Mouse (Mus musculus): ENCODE data around the gene Nfkbid. TPM values are rescaled to one million over a fixed set of nuclear protein-coding genes. Genes with fewer than 3 reads are reported as not detected.
A peak's percentile ranks its signal among the peaks of the same experiment; 100 is the strongest.

Gene Nfkbid
- total and polyA plus RNA-seq, 3 experiments, result 144 to 197 (median 161) TPM

- no peaks in the 10 kb centered on the region for H3K4me1 ChIP-seq (ENCODE audit: control insufficient read depth in 1 of 2, insufficient read depth in 2 of 2)
- H3K9me3 ChIP-seq (replicated peaks; ENCODE audit: low read length), result peaks cover 38% of the 10 kb centered on the region
- no peak for DNase-seq (ENCODE audit: extremely low read depth)
- no peak overlapping the region for H3K4me2 ChIP-seq (ENCODE audit: insufficient read depth, low read depth, poor library complexity, severe bottlenecking)
- no peaks in the 10 kb centered on the region for H3K79me2 ChIP-seq (replicated peaks; ENCODE audit: control insufficient read depth, extremely low read depth, insufficient read depth, poor library complexity, severe bottlenecking)
- H3K27ac ChIP-seq (ENCODE audit: insufficient read depth, low read depth), result no peak overlapping the region
- peaks cover 64% of the 10 kb centered on the region for H3K27me3 ChIP-seq (replicated peaks)
- no peak overlapping the region for H3K4me3 ChIP-seq (replicated peaks in 1 of 3; ENCODE audit: low read depth in 2 of 3, low read length in 2 of 3, poor library complexity in 1 of 3)
- no peaks in the 10 kb centered on the region for H3K36me3 ChIP-seq (replicated peaks in 1 of 2; ENCODE audit: control insufficient read depth in 1 of 2, insufficient read depth in 1 of 2, low read length in 1 of 2)
- no peak overlapping the region for H3K9ac ChIP-seq (ENCODE audit: insufficient read depth, low read depth)
- no peak for TF ChIP-seq CTCF (conservative IDR thresholded peaks at IDR 0.05 in 1 of 2, IDR thresholded peaks at IDR 0.05 in 1 of 2; ENCODE audit: low read depth in 2 of 2, low read length in 2 of 2)
- TF ChIP-seq POLR2AphosphoS2 (IDR thresholded peaks at IDR 0.05; ENCODE audit: low read depth, low read length), result no peak
- TF ChIP-seq MAX (IDR thresholded peaks at IDR 0.05; ENCODE audit: low read length), result no peak
- TF ChIP-seq RAD21 (IDR thresholded peaks at IDR 0.05; ENCODE audit: low read depth, low read length), result no peak
- TF ChIP-seq CHD2 (IDR thresholded peaks at IDR 0.05; ENCODE audit: low read length), result no peak
- in situ Hi-C loops (cut with MboI; ENCODE audit: low pct_ligation_motif_present, low pct_unique_long_range_greater_than_20kb, low sequenced_read_pairs) (loop anchor here (10.0 kb wide), 1 partner anchor 50 kb away; the partner anchor contains the start of gene Prodh2), dilution Hi-C loops (cut with MboI; ENCODE audit: extremely low pct_ligation_motif_present, extremely low pct_unique_long_range_greater_than_20kb, low sequenced_read_pairs) (no loop called here)
Measured at GRCm38 (mm10) chr7:30444154-30444970, 22.8 kb downstream of the Nfkbid start.

DNA sequence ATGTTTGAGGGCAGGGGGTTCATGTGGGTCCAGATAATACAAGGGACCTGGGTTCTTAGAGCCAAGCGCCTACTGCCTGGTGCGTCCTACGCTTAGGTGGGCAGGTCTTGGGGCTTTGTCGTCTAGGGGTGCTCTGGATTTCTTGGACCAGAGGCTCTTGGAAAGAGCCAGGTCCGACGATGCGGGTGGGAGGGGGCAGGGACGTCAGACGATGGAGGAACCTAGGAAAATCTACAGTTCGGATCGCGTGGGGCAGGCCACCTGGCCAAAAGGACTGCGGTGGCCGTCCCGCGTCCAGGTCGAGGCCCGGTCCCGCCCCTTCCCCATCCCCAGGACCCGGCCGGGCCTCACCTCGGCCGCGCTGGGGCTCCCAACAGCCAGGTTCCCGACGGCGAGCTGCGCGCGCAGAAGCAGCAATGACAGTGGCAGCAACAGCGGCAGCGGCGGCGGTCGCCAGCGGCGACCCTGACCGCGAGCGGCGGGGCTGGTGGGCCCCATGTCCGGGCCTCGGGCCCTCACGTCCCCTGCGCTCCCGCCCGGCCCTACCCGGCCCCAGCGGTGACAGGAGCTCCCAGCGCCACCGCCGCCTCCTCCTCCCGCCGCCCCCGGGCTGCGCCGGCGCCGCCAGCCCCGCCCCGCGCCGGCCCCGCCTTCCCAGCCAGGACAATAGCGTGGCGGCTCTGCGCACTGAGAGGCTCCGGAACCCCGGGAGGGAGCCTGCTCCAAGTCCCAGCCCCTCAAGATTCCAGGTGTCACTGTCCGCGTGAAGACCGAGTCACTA, 23.6 kb downstream of the Nfkbid start, which contains the start of gene Aplp1:
TSS of gene Aplp1 (minus strand) at position 565 of the 781 bp plus-strand sequence.
- H3K4me3 ChIP-seq (replicated peaks in 1 of 3; ENCODE audit: low read depth in 2 of 3, low read length in 2 of 3, poor library complexity in 1 of 3), result peak within 1 kb of the TSS in 1 of 3 experiments; percentile 39
- in situ Hi-C loops (cut with MboI; ENCODE audit: low pct_ligation_motif_present, low pct_unique_long_range_greater_than_20kb, low sequenced_read_pairs), result loop anchor here (10.0 kb wide), 1 partner anchor 50 kb away; the partner anchor contains the start of gene Prodh2
- dilution Hi-C loops (cut with MboI; ENCODE audit: extremely low pct_ligation_motif_present, extremely low pct_unique_long_range_greater_than_20kb, low sequenced_read_pairs), result no loop called here

DNA sequence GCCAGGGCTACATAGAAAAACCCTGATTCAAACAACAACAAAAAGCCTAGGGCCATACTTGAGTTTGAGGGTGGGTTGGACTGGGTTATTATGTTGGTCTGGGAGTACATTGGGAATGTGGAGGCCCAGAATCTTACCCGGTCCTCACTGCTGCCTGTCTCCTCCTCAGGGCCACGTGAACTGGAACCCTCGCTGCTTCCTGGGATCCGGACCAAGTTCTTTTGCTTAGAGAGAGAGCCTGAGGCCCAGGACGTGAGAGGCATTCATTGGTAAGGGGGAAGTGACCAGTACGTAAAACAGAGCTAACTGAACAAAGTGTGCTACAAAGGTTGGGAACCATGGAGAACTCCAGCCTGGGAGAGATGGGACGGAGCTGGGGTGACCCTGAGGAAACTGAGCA, 28.7 kb downstream of the Nfkbid start:
- Histone ChIP-seq H3K4me2 (ENCODE audit: insufficient read depth, low read depth, poor library complexity, severe bottlenecking) (no peak overlapping the region), H3K9me3 (replicated peaks; ENCODE audit: low read length) (peaks cover 28% of the 10 kb centered on the region), H3K27me3 (replicated peaks) (peaks cover 69% of the 10 kb centered on the region), H3K4me3 (replicated peaks in 1 of 3; ENCODE audit: low read depth in 2 of 3, low read length in 2 of 3, poor library complexity in 1 of 3) (no peak overlapping the region), H3K27ac (ENCODE audit: insufficient read depth, low read depth) (no peak overlapping the region), H3K36me3 (replicated peaks in 1 of 2; ENCODE audit: control insufficient read depth in 1 of 2, insufficient read depth in 1 of 2, low read length in 1 of 2) (no peaks in the 10 kb centered on the region), H3K9ac (ENCODE audit: insufficient read depth, low read depth) (no peak overlapping the region), H3K79me2 (replicated peaks; ENCODE audit: control insufficient read depth, extremely low read depth, insufficient read depth, poor library complexity, severe bottlenecking) (no peaks in the 10 kb centered on the region), H3K4me1 (ENCODE audit: control insufficient read depth in 1 of 2, insufficient read depth in 2 of 2) (peaks cover 13 to 14% of the 10 kb centered on the region in 2 experiments)
- DNase-seq (ENCODE audit: extremely low read depth), result no peak
- dilution Hi-C loops (cut with MboI; ENCODE audit: extremely low pct_ligation_motif_present, extremely low pct_unique_long_range_greater_than_20kb, low sequenced_read_pairs), result no loop called here
- in situ Hi-C loops (cut with MboI; ENCODE audit: low pct_ligation_motif_present, low pct_unique_long_range_greater_than_20kb, low sequenced_read_pairs), result no loop called here
- TF ChIP-seq CHD2 (IDR thresholded peaks at IDR 0.05; ENCODE audit: low read length) (no peak), KAT2A (IDR thresholded peaks at IDR 0.05; ENCODE audit: insufficient replicate concordance, low read length) (no peak), CTCF (conservative IDR thresholded peaks at IDR 0.05 in 1 of 2, IDR thresholded peaks at IDR 0.05 in 1 of 2; ENCODE audit: low read depth in 2 of 2, low read length in 2 of 2) (no peak), POLR2A (IDR thresholded peaks at IDR 0.05; ENCODE audit: low read depth, low read length) (no peak), RCOR1 (conservative IDR thresholded peaks at IDR 0.05; ENCODE audit: low read depth, low read length) (no peak), RAD21 (IDR thresholded peaks at IDR 0.05; ENCODE audit: low read depth, low read length) (no peak), MYC (IDR thresholded peaks at IDR 0.05; ENCODE audit: low read depth, low read length) (no peak), UBTF (IDR thresholded peaks at IDR 0.05; ENCODE audit: low read depth, low read length) (no peak), ELF1 (IDR thresholded peaks at IDR 0.05; ENCODE audit: low read depth, low read length) (no peak), SMC3 (IDR thresholded peaks at IDR 0.05; ENCODE audit: low read depth, low read length) (no peak), E2F4 (IDR thresholded peaks at IDR 0.05; ENCODE audit: insufficient replicate concordance, low read depth, low read length) (no peak)

More for the DNA sequence above, 23.6 kb downstream of the Nfkbid start, which contains the start of gene Aplp1:
- TF ChIP-seq ZMIZ1 (IDR thresholded peaks at IDR 0.05; ENCODE audit: low read depth, low read length) (no peak), NRF1 (IDR thresholded peaks at IDR 0.05; ENCODE audit: low read depth, low read length) (peak; percentile 39; the same call in 1 of the 2 replicates), GABPA (IDR thresholded peaks at IDR 0.05; ENCODE audit: insufficient replicate concordance, low read depth, low read length) (no peak), EP300 (IDR thresholded peaks at IDR 0.05; ENCODE audit: low read length) (no peak)
- no peak for DNase-seq (ENCODE audit: extremely low read depth)
- H3K79me2 ChIP-seq (replicated peaks; ENCODE audit: control insufficient read depth, extremely low read depth, insufficient read depth, poor library complexity, severe bottlenecking), result no peaks in the 10 kb centered on the region
- peak within 1 kb of the TSS; percentile 16; the same call in 1 of the 2 replicates for H3K4me2 ChIP-seq (ENCODE audit: insufficient read depth, low read depth, poor library complexity, severe bottlenecking)
- no peaks in the 10 kb centered on the region for H3K4me1 ChIP-seq (ENCODE audit: control insufficient read depth in 1 of 2, insufficient read depth in 2 of 2)
- H3K27ac ChIP-seq (ENCODE audit: insufficient read depth, low read depth), result no peak within 1 kb of the TSS
- no peaks in the 10 kb centered on the region for H3K36me3 ChIP-seq (replicated peaks in 1 of 2; ENCODE audit: control insufficient read depth in 1 of 2, insufficient read depth in 1 of 2, low read length in 1 of 2)
- peaks cover 38% of the 10 kb centered on the region for H3K9me3 ChIP-seq (replicated peaks; ENCODE audit: low read length)
- H3K9ac ChIP-seq (ENCODE audit: insufficient read depth, low read depth), result 0 out of 2 replicates have a peak within 1 kb of the TSS, but pooled peaks have one; percentile 18
- peaks cover 64% of the 10 kb centered on the region for H3K27me3 ChIP-seq (replicated peaks)
